Mouse (Mus musculus): Measurements from ENCODE around the gene Gm3159. TPM values are rescaled to one million over a fixed set of nuclear protein-coding genes. Genes with fewer than 3 reads are reported as not detected.
"Not testable (repeated sequence)": the region's sequence is repeated elsewhere in the genome, so short reads cannot be mapped to it uniquely, and the experiment has no call there.

Gm3159 gene
- not detected in 2 replicates for polyA plus RNA-seq (2014; fragmentation: Nextera tagmentation; extraction: Ambion mirVana)

DNA sequence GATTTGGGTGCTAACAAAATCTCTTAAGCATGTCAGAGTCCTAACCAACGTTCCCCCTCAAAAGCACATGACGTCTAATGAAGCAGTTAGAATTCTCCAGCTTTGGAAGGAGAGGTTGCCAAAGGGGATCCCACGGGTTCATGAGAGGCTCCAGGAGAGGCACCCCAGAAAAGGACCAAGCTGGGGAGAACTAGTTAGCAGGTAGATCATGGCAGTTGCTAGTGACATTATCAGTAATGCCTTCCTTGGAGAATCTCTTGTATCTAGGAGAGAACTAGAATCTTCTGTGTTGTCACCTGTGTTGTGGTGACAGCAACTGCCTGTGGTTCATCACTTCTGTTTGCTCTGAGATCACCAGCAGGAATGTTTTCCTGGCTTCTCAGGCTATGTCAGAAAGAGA lies at the start of gene Gm3159:
Gene Gm3159, plus strand, starts transcription at position 301 of the 400 bp plus-strand sequence.
- not testable (repeated sequence) for H3K4me1 ChIP-seq (ENCODE audit: control insufficient read depth, insufficient read depth, low read length); H3K27me3 ChIP-seq (ENCODE audit: control insufficient read depth, insufficient read depth, low read length); H3K36me3 ChIP-seq (replicated peaks; ENCODE audit: control insufficient read depth, insufficient read depth, low read depth, low read length); DNase-seq (ENCODE audit: low spot score); H3K9ac ChIP-seq (replicated peaks; ENCODE audit: low read length); H3K4me3 ChIP-seq (ENCODE audit: low read depth, low read length); H3K9me3 ChIP-seq (replicated peaks; ENCODE audit: control insufficient read depth, low read length); H3K4me2 ChIP-seq (ENCODE audit: low read depth, low read length); ATAC-seq (replicated peaks; ENCODE audit: insufficient number of reproducible peaks, low FRiP score, low TSS enrichment, low read depth); H3K27ac ChIP-seq (replicated peaks; ENCODE audit: low read depth, low read length)
- 71% methylated on average over 1 of the region's 3 CpGs for WGBS

DNA sequence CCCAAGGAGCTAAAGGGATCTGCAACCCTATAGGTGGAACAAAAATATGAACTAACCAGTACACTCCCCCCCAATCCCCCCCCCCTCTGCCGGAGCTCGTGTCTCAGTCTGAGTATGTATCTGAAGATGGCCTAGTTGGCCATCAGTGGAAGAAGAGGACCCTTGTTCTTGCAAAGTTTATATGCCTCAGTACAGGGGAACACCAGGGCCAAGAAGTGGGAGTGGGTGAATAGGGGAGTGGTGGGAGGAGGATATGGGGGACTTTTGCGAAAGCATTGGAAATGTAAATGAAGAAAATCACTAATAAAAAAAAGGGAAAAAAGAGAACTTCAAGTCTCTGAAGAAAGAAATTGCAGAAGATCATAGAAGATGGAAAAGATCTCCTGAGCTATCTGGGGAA lies 28.3 kb upstream of the Gm3159 start:
- not testable (repeated sequence) for ATAC-seq (replicated peaks; ENCODE audit: insufficient number of reproducible peaks, low FRiP score, low TSS enrichment, low read depth); H3K4me2 ChIP-seq (ENCODE audit: low read depth, low read length); DNase-seq (ENCODE audit: low spot score); H3K27ac ChIP-seq (replicated peaks; ENCODE audit: low read depth, low read length); H3K9ac ChIP-seq (replicated peaks; ENCODE audit: low read length); H3K4me1 ChIP-seq (ENCODE audit: control insufficient read depth, insufficient read depth, low read length); H3K36me3 ChIP-seq (replicated peaks; ENCODE audit: control insufficient read depth, insufficient read depth, low read depth, low read length); H3K4me3 ChIP-seq (ENCODE audit: low read depth, low read length); H3K9me3 ChIP-seq (replicated peaks; ENCODE audit: control insufficient read depth, low read length); H3K27me3 ChIP-seq (ENCODE audit: control insufficient read depth, insufficient read depth, low read length)
- 84% methylated on average over 3 of the region's 3 CpGs for WGBS

DNA sequence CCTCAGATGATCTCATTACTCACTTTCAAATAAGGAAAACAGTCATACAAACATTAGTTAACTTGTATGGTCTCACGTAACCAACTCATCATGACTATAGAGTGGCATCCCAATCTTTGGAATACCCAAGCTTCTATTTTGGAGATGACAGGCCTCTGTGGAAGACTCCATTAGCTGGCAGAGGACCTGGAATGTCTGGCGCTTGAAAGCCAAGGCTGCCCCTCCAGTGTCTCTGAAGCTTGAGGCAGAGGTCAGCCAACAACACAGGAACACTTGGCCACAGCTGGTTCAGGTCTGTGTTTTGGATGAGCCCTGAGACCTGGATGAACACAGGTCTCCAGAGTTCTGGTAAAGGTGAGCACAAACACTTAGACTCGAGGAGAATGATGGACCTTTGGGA lies 27.6 kb upstream of the Gm3159 start:
- H3K4me1 ChIP-seq (ENCODE audit: control insufficient read depth, insufficient read depth, low read length); H3K9me3 ChIP-seq (replicated peaks; ENCODE audit: control insufficient read depth, low read length); H3K4me3 ChIP-seq (ENCODE audit: low read depth, low read length); ATAC-seq (replicated peaks; ENCODE audit: insufficient number of reproducible peaks, low FRiP score, low TSS enrichment, low read depth); H3K27ac ChIP-seq (replicated peaks; ENCODE audit: low read depth, low read length); H3K9ac ChIP-seq (replicated peaks; ENCODE audit: low read length); H3K27me3 ChIP-seq (ENCODE audit: control insufficient read depth, insufficient read depth, low read length); H3K4me2 ChIP-seq (ENCODE audit: low read depth, low read length); H3K36me3 ChIP-seq (replicated peaks; ENCODE audit: control insufficient read depth, insufficient read depth, low read depth, low read length); DNase-seq (ENCODE audit: low spot score): not testable (repeated sequence)
- WGBS: 83% methylated on average over 3 of the region's 3 CpGs

DNA sequence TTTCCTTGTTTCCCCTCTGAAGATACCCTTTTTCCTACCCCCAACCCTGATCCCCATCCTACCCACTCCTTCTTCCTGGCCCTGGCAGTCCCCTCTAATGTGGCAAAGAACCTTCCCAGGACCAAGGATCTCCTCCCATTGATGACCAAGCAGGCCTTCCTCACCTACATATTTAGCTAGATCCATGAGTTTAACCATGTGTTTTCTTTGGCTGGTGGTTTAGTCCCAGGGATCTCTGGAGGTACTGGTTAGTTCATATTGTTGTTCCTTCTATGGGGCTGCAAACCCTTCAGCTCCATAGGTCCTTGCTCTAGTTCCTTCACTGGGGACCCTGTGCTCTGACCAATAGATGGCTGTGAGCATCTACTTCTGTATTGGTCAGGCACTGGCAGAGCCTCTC lies 19.5 kb upstream of the Gm3159 start:
- not testable (repeated sequence) for H3K27ac ChIP-seq (replicated peaks; ENCODE audit: low read depth, low read length); H3K4me3 ChIP-seq (ENCODE audit: low read depth, low read length); H3K36me3 ChIP-seq (replicated peaks; ENCODE audit: control insufficient read depth, insufficient read depth, low read depth, low read length); H3K4me2 ChIP-seq (ENCODE audit: low read depth, low read length); DNase-seq (ENCODE audit: low spot score); H3K9me3 ChIP-seq (replicated peaks; ENCODE audit: control insufficient read depth, low read length); H3K27me3 ChIP-seq (ENCODE audit: control insufficient read depth, insufficient read depth, low read length); ATAC-seq (replicated peaks; ENCODE audit: insufficient number of reproducible peaks, low FRiP score, low TSS enrichment, low read depth); H3K4me1 ChIP-seq (ENCODE audit: control insufficient read depth, insufficient read depth, low read length); H3K9ac ChIP-seq (replicated peaks; ENCODE audit: low read length)

DNA sequence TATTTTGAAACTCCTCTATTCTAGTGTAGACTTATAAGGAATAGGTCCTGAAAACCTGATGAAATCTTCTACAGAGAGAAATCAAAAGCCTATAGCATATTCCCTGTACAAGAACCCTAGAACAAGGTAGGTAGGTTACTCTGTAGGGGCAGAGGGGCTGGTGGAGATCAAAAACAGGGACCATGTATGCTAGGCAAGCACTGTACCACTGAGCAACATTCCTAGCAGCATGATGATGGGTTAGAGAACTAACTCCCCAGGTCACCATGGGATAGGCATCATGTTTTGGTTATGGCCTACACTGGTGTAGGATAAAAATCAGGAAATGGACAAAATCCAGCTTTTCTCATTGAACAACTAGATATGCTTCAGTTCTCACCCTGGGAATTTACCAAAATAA lies 11.7 kb upstream of the Gm3159 start:
- not testable (repeated sequence) for H3K36me3 ChIP-seq (replicated peaks; ENCODE audit: control insufficient read depth, insufficient read depth, low read depth, low read length); H3K27me3 ChIP-seq (ENCODE audit: control insufficient read depth, insufficient read depth, low read length); H3K4me3 ChIP-seq (ENCODE audit: low read depth, low read length); DNase-seq (ENCODE audit: low spot score); ATAC-seq (replicated peaks; ENCODE audit: insufficient number of reproducible peaks, low FRiP score, low TSS enrichment, low read depth); H3K9me3 ChIP-seq (replicated peaks; ENCODE audit: control insufficient read depth, low read length); H3K27ac ChIP-seq (replicated peaks; ENCODE audit: low read depth, low read length); H3K4me1 ChIP-seq (ENCODE audit: control insufficient read depth, insufficient read depth, low read length); H3K9ac ChIP-seq (replicated peaks; ENCODE audit: low read length); H3K4me2 ChIP-seq (ENCODE audit: low read depth, low read length)

DNA sequence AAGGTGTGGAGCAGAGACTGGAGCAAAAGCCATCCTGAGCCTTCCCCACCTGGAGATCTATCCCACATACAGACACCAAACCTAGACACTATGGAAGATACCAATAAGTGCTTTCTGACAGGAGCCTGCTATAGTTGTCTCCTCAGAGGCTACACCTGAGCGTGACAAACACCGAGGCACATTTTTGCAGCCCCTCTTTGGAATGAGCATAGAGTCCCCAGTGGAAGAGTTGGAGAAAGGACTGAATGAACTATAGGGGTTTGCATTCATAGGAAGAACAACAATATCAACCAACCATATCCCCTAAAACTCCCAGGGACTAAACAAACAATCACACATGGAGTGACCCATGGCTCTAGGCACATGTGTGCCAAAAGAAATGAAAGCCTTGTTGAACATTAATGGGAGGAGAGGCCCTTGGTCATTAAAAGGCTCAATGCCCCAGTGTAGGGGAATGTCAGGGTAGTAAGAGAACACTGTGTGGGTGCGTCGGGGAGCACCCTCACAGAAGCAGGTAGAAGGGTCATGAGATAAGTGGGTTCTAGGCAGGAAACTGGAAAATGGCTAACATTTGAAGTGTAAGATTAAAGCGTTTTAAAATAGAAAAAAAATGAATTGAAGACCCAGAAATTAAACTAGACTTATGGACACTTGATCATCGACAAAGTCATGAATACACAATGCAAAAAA lies 4.3 kb upstream of the Gm3159 start:
- not testable (repeated sequence) for ATAC-seq (replicated peaks; ENCODE audit: insufficient number of reproducible peaks, low FRiP score, low TSS enrichment, low read depth); H3K4me3 ChIP-seq (ENCODE audit: low read depth, low read length); H3K36me3 ChIP-seq (replicated peaks; ENCODE audit: control insufficient read depth, insufficient read depth, low read depth, low read length); H3K27me3 ChIP-seq (ENCODE audit: control insufficient read depth, insufficient read depth, low read length); DNase-seq (ENCODE audit: low spot score); H3K9me3 ChIP-seq (replicated peaks; ENCODE audit: control insufficient read depth, low read length); H3K4me1 ChIP-seq (ENCODE audit: control insufficient read depth, insufficient read depth, low read length); H3K27ac ChIP-seq (replicated peaks; ENCODE audit: low read depth, low read length); H3K4me2 ChIP-seq (ENCODE audit: low read depth, low read length); H3K9ac ChIP-seq (replicated peaks; ENCODE audit: low read length)
- 81% methylated on average over 2 of the region's 6 CpGs for WGBS

DNA sequence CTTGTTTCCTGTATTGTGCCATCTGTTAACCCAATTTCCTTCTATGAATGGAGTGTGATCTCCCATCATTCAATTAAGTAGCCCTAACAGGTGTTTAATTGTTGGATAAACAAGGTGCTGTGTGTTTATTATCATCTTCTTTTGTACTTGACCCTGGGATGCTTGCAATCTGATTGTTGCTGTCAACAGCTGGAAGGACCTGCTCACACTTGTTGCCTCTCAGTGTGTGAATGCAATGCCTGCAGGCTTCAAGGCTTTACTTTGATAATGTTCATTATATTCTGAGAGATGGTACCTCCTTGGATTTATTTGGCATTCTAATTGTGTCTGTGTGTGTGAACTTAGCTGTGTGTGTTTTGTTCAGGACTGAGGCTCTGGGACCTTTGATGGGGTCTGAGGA lies 1.3 kb downstream of the Gm3159 start:
- H3K36me3 ChIP-seq (replicated peaks; ENCODE audit: control insufficient read depth, insufficient read depth, low read depth, low read length); H3K4me3 ChIP-seq (ENCODE audit: low read depth, low read length); DNase-seq (ENCODE audit: low spot score); H3K27me3 ChIP-seq (ENCODE audit: control insufficient read depth, insufficient read depth, low read length); H3K4me2 ChIP-seq (ENCODE audit: low read depth, low read length); ATAC-seq (replicated peaks; ENCODE audit: insufficient number of reproducible peaks, low FRiP score, low TSS enrichment, low read depth); H3K9ac ChIP-seq (replicated peaks; ENCODE audit: low read length); H3K9me3 ChIP-seq (replicated peaks; ENCODE audit: control insufficient read depth, low read length); H3K27ac ChIP-seq (replicated peaks; ENCODE audit: low read depth, low read length); H3K4me1 ChIP-seq (ENCODE audit: control insufficient read depth, insufficient read depth, low read length): not testable (repeated sequence)

DNA sequence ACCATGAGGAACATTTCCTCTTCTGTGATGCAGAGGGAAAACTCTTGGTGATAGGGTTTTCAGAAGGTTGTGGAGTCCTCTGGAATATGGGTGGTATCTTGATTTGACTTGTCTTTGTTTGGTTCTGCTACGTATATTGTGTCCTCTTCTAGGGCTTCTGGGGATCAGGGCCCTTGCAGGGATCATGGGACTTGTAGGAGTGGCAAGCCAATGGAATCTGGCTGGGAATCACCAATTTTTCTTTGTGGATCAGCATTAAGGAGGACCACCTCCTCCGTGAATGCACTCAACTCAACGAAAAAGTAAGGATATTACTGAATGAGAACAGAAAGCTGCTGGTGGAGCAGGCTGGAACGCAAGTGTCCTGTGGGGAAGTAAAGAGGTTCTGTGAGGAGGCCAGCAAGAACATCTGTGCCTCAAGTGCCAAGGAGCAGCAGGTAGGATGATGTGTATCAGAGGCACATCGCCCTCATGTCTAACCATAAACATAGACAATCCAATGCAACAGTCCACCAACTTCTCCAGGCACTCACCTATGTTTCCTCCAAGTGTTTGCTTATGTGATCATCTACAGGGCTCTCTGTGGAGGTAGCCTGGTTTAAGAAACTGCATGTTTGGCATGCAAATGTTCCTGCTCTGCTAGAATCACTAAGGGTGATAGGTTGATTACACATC lies 2.9 kb downstream of the Gm3159 start:
- H3K27ac ChIP-seq (replicated peaks; ENCODE audit: low read depth, low read length); ATAC-seq (replicated peaks; ENCODE audit: insufficient number of reproducible peaks, low FRiP score, low TSS enrichment, low read depth); H3K9ac ChIP-seq (replicated peaks; ENCODE audit: low read length); H3K4me2 ChIP-seq (ENCODE audit: low read depth, low read length); H3K27me3 ChIP-seq (ENCODE audit: control insufficient read depth, insufficient read depth, low read length); H3K9me3 ChIP-seq (replicated peaks; ENCODE audit: control insufficient read depth, low read length); H3K4me1 ChIP-seq (ENCODE audit: control insufficient read depth, insufficient read depth, low read length); DNase-seq (ENCODE audit: low spot score); H3K36me3 ChIP-seq (replicated peaks; ENCODE audit: control insufficient read depth, insufficient read depth, low read depth, low read length); H3K4me3 ChIP-seq (ENCODE audit: low read depth, low read length): not testable (repeated sequence)
- WGBS: 79% methylated on average over 5 of the region's 5 CpGs
